Mouse (Mus musculus) heart, postnatal 0 days (tissue): ENCODE data around the gene Hoxa5. TPM values are rescaled to one million over a fixed set of nuclear protein-coding genes. Genes with fewer than 3 reads are reported as not detected.
A peak's percentile ranks its signal among the peaks of the same experiment; 100 is the strongest.

Source experiments
- ATAC-seq: fragments of 200-750 bp; cut with Nextera tagmentation; 2 replicates; pipeline ENCODE4 v1.8.0; 2017; ENCODE audit warnings: low read depth, moderate number of reproducible peaks, moderate library complexity; ENCODE audit not compliant: insufficient read depth
- DNase-seq: peaks from one replicate; pipeline ENCODE4 v3.0.0-alpha.2; 2016; ENCODE audit warnings: low spot score
- H3K27ac ChIP-seq: fragments of 300-500 bp; sonication (generic); 2 replicates; pipeline ENCODE4 v1.5.1; 2014; ENCODE audit warnings: low read depth, mild to moderate bottlenecking
- H3K27me3 ChIP-seq: fragments of 300-500 bp; sonication (generic); 2 replicates; pipeline ENCODE4 v1.6.1; 2014; ENCODE audit warnings: low read length, mixed read lengths; ENCODE audit not compliant: control insufficient read depth, insufficient read depth
- H3K36me3 ChIP-seq: fragments of 300-500 bp; sonication (generic); replicated peaks from 2 replicates; pipeline ENCODE4 v1.6.1; 2014; ENCODE audit warnings: low read length, mixed read lengths; ENCODE audit not compliant: control insufficient read depth, insufficient read depth
- H3K4me1 ChIP-seq: fragments of 300-500 bp; sonication (generic); 2 replicates; pipeline ENCODE4 v1.6.1; 2014; ENCODE audit warnings: antibody characterized with exemption; ENCODE audit not compliant: control insufficient read depth, insufficient read depth
- H3K4me2 ChIP-seq: fragments of 300-500 bp; sonication (generic); 2 replicates; pipeline ENCODE4 v1.6.1; 2014; ENCODE audit warnings: low read depth, mild to moderate bottlenecking, low read length, moderate library complexity
- H3K4me3 ChIP-seq: fragments of 300-500 bp; sonication (generic); 2 replicates; pipeline ENCODE4 v1.5.1; 2014; ENCODE audit warnings: low read depth, low read length
- H3K9ac ChIP-seq: fragments of 300-500 bp; sonication (generic); replicated peaks from 2 replicates; pipeline ENCODE4 v1.6.1; 2014; ENCODE audit warnings: low read depth, low read length, mixed read lengths
- H3K9me3 ChIP-seq: fragments of 300-500 bp; sonication (generic); replicated peaks from 2 replicates; pipeline ENCODE4 v1.6.1; 2016; ENCODE audit warnings: low read length; ENCODE audit not compliant: control insufficient read depth
- CTCF ChIP-seq: IDR thresholded peaks from 2 replicates; pipeline ENCODE4 v1.5.1; 2016; ENCODE audit warnings: antibody characterized with exemption, control low read depth, low read depth
- EP300 ChIP-seq: IDR thresholded peaks from 2 replicates; pipeline ENCODE4 v1.6.1; 2016; ENCODE audit warnings: antibody characterized with exemption, low read depth
- WGBS: fragments of 180-500 bp; shearing (Covaris S2); extraction: QIAGEN DNeasy Blood & Tissue Kit; methylation state at CpG from one replicate; pipeline ENCODE4 v1.1.7; 2014; 5-methylcytosine and 5-hydroxymethylcytosine counted together
- polyA plus RNA-seq: library from polyadenylated mRNA; unstranded; fragments of >200 nt; fragmentation: Nextera tagmentation; extraction: Ambion mirVana; gene quantifications from 2 replicates; pipeline ENCODE4 v1.2.1, GENCODE M21; 2015
- total RNA-seq: library from RNA; depleted of rRNA; stranded (reverse); fragments of >200 nt; gene quantifications from 2 replicates; pipeline ENCODE4 v1.2.3, GENCODE M21; 2014; ENCODE audit warnings: low replicate concordance

The Hoxa5 gene
- total and polyA plus RNA-seq, 2 experiments from 2014 or later: 0.36 to 3.5 TPM

DNA sequence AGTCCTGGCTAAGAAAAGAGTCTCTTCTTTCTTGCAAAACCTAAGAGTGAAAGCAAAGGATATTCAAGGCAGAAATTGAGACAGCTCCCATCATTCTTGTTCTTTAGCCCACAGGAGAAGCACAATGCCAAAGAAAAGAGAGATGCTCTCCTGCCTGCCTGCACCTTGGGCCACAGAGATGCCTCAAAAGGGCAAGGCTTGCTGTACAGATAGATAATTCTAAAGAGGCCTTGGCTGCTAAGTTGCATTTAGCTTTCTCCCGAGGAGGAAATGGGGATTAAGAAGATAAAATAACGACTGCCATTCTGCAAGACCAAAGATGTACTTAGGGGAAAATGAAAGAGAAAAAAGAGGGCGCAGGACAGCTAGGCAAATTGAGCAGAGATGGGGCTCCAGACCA, 42.5 kb upstream of the Hoxa5 start:
- 4% methylated on average over 3 of the region's 3 CpGs for WGBS
- Histone ChIP-seq H3K27ac (no peak overlapping the region), H3K4me2 (no peak overlapping the region), H3K36me3 (no peaks in the 10 kb centered on the region), H3K4me3 (no peak overlapping the region), H3K4me1 (no peaks in the 10 kb centered on the region), H3K9me3 (no peaks in the 10 kb centered on the region), H3K27me3 (peaks cover 99% of the 10 kb centered on the region), H3K9ac (no peak overlapping the region)
- TF ChIP-seq EP300 (no peak), CTCF (no peak)
- DNase-seq (no peak), ATAC-seq (no peak)

DNA sequence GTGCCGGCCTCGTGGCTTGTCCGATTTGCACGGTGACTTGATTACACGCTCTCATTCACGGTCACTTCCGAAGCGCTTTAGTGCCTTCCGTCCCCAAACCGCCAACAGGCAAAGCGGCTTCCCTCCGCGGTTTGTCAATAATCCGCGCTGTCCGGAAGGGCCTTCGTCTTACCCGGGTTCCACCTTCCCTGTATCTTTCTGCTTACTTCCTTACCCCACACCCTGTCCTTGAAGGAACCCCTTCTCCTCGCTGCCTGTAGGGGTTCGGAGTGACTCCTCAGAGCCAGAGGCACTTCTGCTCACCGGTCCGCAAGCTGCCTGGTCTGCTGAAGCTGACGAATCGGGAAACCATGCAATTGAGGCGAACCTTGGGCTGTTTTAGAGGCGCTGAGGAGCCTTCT, 42.0 kb upstream of the Hoxa5 start:
- peaks cover 99% of the 10 kb centered on the region for H3K27me3 ChIP-seq
- TF ChIP-seq EP300 (no peak), CTCF (no peak)
- WGBS: 3% methylated on average over 26 of the region's 26 CpGs
- no peak overlapping the region for H3K9ac ChIP-seq
- ATAC-seq (no peak), DNase-seq (no peak)
- no peaks in the 10 kb centered on the region for H3K9me3 ChIP-seq
- peak overlapping the region; percentile 12; the same call in 1 of the 2 replicates for H3K4me3 ChIP-seq
- no peak overlapping the region for H3K27ac ChIP-seq
- no peak overlapping the region; the same call in 1 of the 2 replicates for H3K4me2 ChIP-seq
- H3K4me1 ChIP-seq: no peaks in the 10 kb centered on the region
- H3K36me3 ChIP-seq: no peaks in the 10 kb centered on the region

DNA sequence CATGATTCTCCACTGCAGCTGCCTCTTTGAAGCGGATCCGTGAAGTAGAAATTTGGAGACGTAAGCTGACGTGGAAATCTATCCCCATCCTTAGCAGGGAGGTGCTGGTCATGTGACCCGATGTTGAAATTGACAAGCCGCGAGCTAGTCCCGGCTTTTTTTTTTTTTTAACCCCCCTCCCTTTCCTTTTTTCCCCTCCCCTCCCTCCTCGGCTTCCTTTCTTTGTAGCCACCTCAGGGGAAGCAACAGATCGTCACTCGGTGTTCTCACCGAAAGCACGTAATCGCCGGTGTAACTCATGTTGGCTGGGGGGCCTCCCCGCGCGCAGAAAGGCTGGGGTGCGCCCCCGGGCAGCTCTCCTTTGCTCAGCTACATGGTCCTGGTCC, 41.4 kb upstream of the Hoxa5 start, which contains the start of gene Hoxa11:
Gene Hoxa11 (minus strand): TSS at position 54 of the 386 bp plus-strand sequence.
- Histone ChIP-seq H3K4me3 (peak within 1 kb of the TSS; percentile 12), H3K4me2 (peak within 1 kb of the TSS; percentile 17; the same call in 1 of the 2 replicates), H3K4me1 (no peaks in the 10 kb centered on the region), H3K36me3 (no peaks in the 10 kb centered on the region), H3K9ac (no peak within 1 kb of the TSS), H3K27ac (no peak within 1 kb of the TSS), H3K27me3 (peaks cover 99% of the 10 kb centered on the region), H3K9me3 (no peaks in the 10 kb centered on the region)
- no peak for ATAC-seq
- no peak for TF ChIP-seq CTCF
- no peak for TF ChIP-seq EP300
- WGBS: 4% methylated on average over 20 of the region's 20 CpGs
- no peak for DNase-seq

DNA sequence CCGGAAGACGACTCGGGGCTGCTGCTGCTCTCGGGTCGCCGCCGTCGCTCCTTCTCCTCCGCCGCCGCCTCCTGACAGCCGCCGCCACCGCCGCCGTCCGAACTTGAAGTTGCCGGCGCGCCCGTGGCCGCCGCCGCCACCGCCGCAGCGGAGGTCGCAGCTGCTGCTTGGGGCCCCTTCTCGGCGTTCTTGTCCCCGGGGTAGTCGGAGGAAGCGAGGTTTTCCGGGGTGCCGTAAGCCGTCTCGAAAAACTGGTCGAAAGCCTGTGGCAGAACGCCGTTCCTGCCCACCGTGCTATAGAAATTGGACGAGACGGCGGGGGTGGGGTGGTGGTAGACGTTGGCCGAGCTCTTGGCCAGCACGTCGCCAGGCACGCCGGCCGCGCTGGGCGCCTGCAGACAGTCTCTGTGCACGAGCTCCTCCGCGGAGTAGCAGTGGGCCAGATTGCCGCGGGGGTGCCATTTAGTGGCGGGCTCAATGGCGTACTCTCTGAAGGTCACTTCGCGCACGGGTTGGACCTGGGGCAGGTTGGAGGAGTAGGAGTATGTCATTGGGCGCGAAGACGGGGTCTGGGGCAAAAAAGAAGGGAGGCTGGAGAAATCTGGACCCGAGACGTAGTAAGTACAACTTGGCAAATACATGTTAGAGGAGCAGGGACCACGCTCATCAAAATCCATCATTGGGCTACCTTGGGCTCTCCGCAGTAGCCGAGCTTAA, 40.8 kb upstream of the Hoxa5 start:
- 1% methylated on average over 70 of the region's 71 CpGs for WGBS
- TF ChIP-seq CTCF (no peak), EP300 (no peak)
- Histone ChIP-seq H3K36me3 (no peaks in the 10 kb centered on the region), H3K4me2 (0 out of 2 replicates have a peak overlapping the region, but pooled peaks have one; percentile 17), H3K9ac (no peak overlapping the region), H3K27me3 (peaks cover 100% of the 10 kb centered on the region), H3K4me1 (0 out of 2 replicates have a peak, but pooled peaks cover 1% of the 10 kb centered on the region), H3K4me3 (peak overlapping the region; percentile 12), H3K27ac (no peak overlapping the region), H3K9me3 (no peaks in the 10 kb centered on the region)
- ATAC-seq (no peak), DNase-seq (no peak)

DNA sequence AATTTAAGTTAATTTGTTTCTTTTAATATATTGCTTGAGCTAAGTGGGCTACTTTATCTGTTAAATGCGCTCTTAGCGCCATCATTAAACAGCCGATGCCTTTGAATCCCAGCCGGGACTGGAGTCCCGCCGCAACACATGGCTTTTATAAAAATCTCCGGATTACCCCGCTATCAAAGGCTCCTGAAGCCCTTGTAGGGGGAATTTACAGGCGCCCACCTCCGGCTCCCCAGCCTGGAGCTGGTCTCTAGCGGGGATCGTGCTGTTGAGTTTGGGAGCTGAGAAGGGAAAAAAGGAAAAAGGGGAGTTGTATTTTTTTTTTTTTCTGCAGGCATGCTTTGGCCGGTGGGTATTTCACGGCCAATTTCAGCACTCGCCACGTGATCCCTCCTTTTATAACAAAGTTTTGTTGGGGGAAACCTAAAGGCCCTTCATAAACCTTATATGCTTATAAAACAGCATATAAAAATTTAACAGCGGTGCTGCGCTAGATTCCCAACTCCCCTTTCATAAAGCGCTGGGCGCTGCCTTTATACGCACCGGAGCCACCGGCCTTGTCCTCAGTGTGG, 40.2 kb upstream of the Hoxa5 start:
- Histone ChIP-seq H3K27ac (no peak overlapping the region), H3K36me3 (no peaks in the 10 kb centered on the region), H3K9me3 (no peaks in the 10 kb centered on the region), H3K4me1 (0 out of 2 replicates have a peak, but pooled peaks cover 3% of the 10 kb centered on the region), H3K4me3 (peak overlapping the region; percentile 12), H3K9ac (no peak overlapping the region), H3K27me3 (peaks cover 100% of the 10 kb centered on the region), H3K4me2 (0 out of 2 replicates have a peak overlapping the region, but pooled peaks have one; percentile 17)
- WGBS: 2% methylated on average over 23 of the region's 23 CpGs
- DNase-seq (no peak), ATAC-seq (no peak)
- no peak for TF ChIP-seq CTCF
- TF ChIP-seq EP300: no peak

DNA sequence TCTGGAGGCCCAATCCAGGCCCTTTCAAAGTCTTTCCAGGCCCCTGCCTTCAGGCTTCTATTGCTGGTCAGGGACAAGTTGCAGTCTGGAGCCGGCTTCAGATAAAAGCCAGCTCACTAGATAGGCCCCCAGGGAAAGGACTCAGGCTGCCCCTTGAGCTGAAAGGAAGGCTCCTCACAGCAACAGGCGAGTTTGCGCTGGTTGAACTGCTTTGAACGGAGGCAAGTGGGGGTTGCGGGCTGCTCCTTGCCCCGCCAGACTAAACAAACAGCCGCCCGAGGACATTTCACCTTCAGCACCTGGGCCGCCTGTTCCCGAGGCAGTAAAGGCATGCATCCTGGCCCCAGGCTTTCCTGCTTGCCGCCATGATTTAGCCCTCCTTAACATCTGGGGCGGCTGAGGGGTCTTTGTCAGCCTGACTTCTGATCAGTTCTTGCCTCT, 39.3 kb upstream of the Hoxa5 start:
- Histone ChIP-seq H3K4me1 (0 out of 2 replicates have a peak, but pooled peaks cover 3% of the 10 kb centered on the region), H3K9ac (no peak overlapping the region), H3K4me2 (no peak overlapping the region), H3K4me3 (no peak overlapping the region), H3K9me3 (no peaks in the 10 kb centered on the region), H3K36me3 (no peaks in the 10 kb centered on the region), H3K27me3 (peaks cover 100% of the 10 kb centered on the region), H3K27ac (no peak overlapping the region)
- ATAC-seq: no peak
- 2% methylated on average over 12 of the region's 12 CpGs for WGBS
- no peak for DNase-seq
- no peak for TF ChIP-seq CTCF
- no peak for TF ChIP-seq EP300
